Mouse (Mus musculus) liver, embryonic 11.5 days (tissue): ENCODE measurements at regions not wholly inside any gene's neighbourhood (a gene's known extent, or its start where the extent isn't known, plus 50 kb on each side); places are given as distances from the start of the nearest gene placed in this dataset.
"Not testable (repeated sequence)": the region's sequence is repeated elsewhere in the genome, so short reads cannot be mapped to it uniquely, and the experiment has no call there.

Experiments
- ATAC-seq: fragments of 200-750 bp; cut with Nextera tagmentation; replicated peaks from 2 replicates; pipeline ENCODE4 v1.8.0; 2017; ENCODE audit warnings: moderate number of reproducible peaks, mild to moderate bottlenecking, moderate TSS enrichment, moderate library complexity; ENCODE audit not compliant: low FRiP score
- DNase-seq: peaks from one replicate; pipeline ENCODE4 v3.0.0-alpha.2; 2017; ENCODE audit warnings: low spot score
- H3K27ac ChIP-seq: fragments of 300-500 bp; sonication (generic); 2 replicates; pipeline ENCODE4 v1.5.1; 2014; ENCODE audit warnings: mild to moderate bottlenecking, low read depth, low read length, control low read depth
- H3K27me3 ChIP-seq: fragments of 300-500 bp; sonication (generic); replicated peaks from 2 replicates; pipeline ENCODE4 v1.6.1; 2014; ENCODE audit warnings: low read length, mixed read lengths; ENCODE audit not compliant: control insufficient read depth, insufficient read depth
- H3K36me3 ChIP-seq: fragments of 300-500 bp; sonication (generic); 2 replicates; pipeline ENCODE4 v1.6.1; 2014; ENCODE audit warnings: mild to moderate bottlenecking, low read length, moderate library complexity, mixed read lengths; ENCODE audit not compliant: control insufficient read depth, insufficient read depth
- H3K4me1 ChIP-seq: fragments of 300-500 bp; sonication (generic); replicated peaks from 2 replicates; pipeline ENCODE4 v1.6.1; 2014; ENCODE audit warnings: low read length, mixed read lengths; ENCODE audit not compliant: control insufficient read depth, insufficient read depth
- H3K4me2 ChIP-seq: fragments of 300-500 bp; sonication (generic); 2 replicates; pipeline ENCODE4 v1.6.1; 2014; ENCODE audit warnings: mild to moderate bottlenecking, control low read depth, moderate library complexity
- H3K4me3 ChIP-seq: fragments of 300-500 bp; sonication (generic); 2 replicates; pipeline ENCODE4 v1.5.1; 2014; ENCODE audit warnings: low read depth, low read length, control low read depth
- H3K9ac ChIP-seq: fragments of 300-500 bp; sonication (generic); 2 replicates; pipeline ENCODE4 v1.6.1; 2014; ENCODE audit warnings: low read depth, low read length, control low read depth
- H3K9me3 ChIP-seq: fragments of 300-500 bp; sonication (generic); 2 replicates; pipeline ENCODE4 v1.6.1; 2016; ENCODE audit warnings: low read length, inconsistent platforms, mixed read lengths; ENCODE audit not compliant: control insufficient read depth
- WGBS: fragments of 180-500 bp; shearing (Covaris S2); extraction: QIAGEN DNeasy Blood & Tissue Kit; methylation state at CpG from one replicate; pipeline ENCODE4 v1.1.7; 2014; 5-methylcytosine and 5-hydroxymethylcytosine counted together

DNA sequence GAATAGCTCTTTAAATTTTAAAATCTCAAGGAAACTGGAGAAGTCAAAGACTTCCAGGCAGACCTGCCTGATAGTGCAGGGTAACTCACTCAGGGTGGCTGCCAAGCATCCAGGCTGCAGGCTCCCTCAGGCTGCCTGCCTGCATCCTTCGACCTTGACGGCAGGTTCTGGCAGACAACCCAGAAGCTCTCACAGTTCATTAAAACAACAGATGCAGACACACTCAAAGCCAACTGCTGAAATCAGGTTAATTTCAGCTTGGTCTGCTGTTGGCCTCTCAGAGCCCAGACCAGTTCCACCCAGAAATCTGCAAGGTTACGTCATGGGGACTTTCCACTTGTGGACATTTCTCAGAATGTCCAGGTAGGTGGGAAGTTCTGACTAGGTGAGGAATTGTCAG, 109.3 kb upstream of the Frmd4a start:
- WGBS: 84% methylated on average over 3 of the region's 3 CpGs
- H3K4me1 ChIP-seq: no peaks in the 10 kb centered on the region
- H3K9me3 ChIP-seq: no peaks in the 10 kb centered on the region
- H3K27ac ChIP-seq: no peak overlapping the region
- no peak for DNase-seq
- no peak overlapping the region for H3K4me2 ChIP-seq
- no peak overlapping the region for H3K9ac ChIP-seq
- ATAC-seq: no peak
- H3K4me3 ChIP-seq: no peak overlapping the region
- H3K27me3 ChIP-seq: no peaks in the 10 kb centered on the region
- no peaks in the 10 kb centered on the region for H3K36me3 ChIP-seq

DNA sequence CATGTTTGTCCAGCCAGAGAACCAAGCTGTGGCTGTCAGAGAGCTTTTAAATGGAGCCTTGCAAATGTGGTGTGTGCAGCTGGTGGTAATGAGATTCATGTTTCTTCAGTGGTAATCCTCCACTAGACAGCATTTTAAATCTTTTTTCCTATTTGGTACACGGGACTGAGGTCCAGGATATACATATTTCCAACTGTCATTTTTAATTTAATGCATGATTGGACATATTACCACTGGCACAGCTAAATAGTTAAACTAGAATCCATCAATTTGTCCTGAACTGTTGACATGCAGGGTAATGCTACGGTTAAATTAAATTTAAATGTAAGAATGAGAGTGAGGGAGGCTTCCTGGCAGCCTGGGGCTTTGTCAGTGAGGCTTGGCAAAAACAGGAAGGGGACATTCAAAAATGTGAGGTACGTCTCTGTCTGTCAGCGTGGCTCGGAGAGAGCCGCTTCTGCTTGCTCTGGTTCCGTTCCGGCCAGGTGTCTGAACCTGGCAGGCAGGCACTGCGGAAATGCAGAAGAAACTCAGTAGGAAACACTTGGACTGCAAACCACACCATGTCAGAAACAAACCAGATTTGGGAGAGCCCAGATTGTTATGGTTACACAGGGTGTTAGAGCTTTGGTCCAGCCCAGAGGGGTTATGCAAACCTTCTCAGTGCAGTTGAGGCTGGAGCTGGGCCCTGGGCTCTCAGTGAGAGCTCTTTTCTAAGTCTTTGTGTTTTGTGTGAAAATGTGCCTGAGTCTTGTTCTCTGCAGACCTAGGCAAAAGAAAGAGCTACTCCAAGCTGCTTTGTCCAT, 107.2 kb upstream of the Frmd4a start:
- no peaks in the 10 kb centered on the region for H3K9me3 ChIP-seq
- ATAC-seq: no peak
- 69% methylated on average over 9 of the region's 9 CpGs for WGBS
- H3K4me1 ChIP-seq: no peaks in the 10 kb centered on the region
- no peak overlapping the region for H3K4me3 ChIP-seq
- H3K36me3 ChIP-seq: no peaks in the 10 kb centered on the region
- no peak overlapping the region for H3K4me2 ChIP-seq
- no peak overlapping the region for H3K27ac ChIP-seq
- no peak for DNase-seq
- H3K27me3 ChIP-seq: no peaks in the 10 kb centered on the region
- no peak overlapping the region for H3K9ac ChIP-seq

DNA sequence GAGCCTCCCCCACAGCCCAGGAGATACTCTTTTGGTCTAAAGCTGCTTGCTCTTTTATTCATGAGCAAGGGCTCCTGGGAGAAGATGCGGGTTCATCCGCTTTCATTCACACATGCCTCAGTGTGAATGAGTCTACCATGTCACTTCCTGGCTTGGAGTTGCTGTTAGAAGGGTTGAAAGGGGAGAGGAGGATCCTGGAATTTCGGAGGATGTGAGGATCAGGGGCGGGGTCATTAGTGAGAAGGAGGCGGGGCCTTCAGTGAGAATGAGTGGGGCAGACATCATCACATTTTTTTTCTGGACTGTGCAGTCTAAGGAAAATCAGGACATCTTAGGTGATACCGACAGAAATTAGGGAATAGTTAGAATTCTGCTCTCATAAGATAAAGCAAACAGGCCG, 102.4 kb upstream of the Frmd4a start:
- Histone ChIP-seq H3K4me3 (no peak overlapping the region), H3K4me2 (no peak overlapping the region), H3K9me3 (no peaks in the 10 kb centered on the region), H3K4me1 (no peaks in the 10 kb centered on the region), H3K9ac (no peak overlapping the region), H3K36me3 (no peaks in the 10 kb centered on the region), H3K27me3 (no peaks in the 10 kb centered on the region), H3K27ac (no peak overlapping the region)
- 77% methylated on average over 7 of the region's 7 CpGs for WGBS
- DNase-seq (no peak), ATAC-seq (no peak)

DNA sequence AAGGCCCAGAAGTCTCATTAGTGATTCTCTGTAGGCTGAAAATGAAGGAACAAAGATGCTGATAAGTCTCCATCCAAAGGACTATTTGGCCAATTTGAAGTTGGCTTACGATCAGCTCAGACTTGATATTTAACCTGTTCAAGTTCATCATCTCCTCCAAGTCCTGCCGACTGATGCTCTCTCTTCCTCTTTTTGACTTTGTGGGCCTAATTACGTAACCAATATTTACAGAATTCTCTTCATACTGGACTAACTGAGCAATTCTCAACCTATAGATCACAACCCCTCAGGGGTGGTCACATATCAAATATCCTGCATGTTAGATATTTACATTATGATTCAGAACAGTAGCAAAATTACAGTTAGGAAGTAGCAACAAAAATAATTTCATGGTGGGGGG, 101.2 kb upstream of the Frmd4a start:
- H3K4me1 ChIP-seq: no peaks in the 10 kb centered on the region
- 79% methylated on average over 3 of the region's 3 CpGs for WGBS
- no peak overlapping the region for H3K27ac ChIP-seq
- no peaks in the 10 kb centered on the region for H3K36me3 ChIP-seq
- no peak overlapping the region for H3K9ac ChIP-seq
- no peaks in the 10 kb centered on the region for H3K9me3 ChIP-seq
- no peak overlapping the region for H3K4me2 ChIP-seq
- H3K27me3 ChIP-seq: no peaks in the 10 kb centered on the region
- no peak for ATAC-seq
- no peak overlapping the region for H3K4me3 ChIP-seq
- no peak for DNase-seq

DNA sequence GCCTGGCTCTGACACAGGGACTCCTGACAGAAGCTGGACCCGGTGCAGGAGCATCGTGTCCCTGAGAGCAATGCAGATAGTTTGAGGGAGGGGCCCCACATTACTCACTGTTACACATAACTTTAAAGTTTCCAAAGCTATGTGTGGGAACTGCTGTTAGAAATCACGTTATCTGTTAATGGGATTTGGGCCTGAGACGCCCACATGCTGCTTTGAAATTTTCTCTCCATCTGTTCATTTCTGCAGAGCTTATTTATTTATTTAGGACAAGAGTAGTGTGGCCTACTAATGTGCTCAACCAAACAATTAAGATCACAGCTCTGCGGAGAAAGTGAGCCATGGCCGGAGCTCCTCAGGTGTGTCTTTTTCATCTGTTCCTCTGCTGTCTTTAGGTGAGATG, 99.4 kb upstream of the Frmd4a start:
- WGBS: 75% methylated on average over 6 of the region's 6 CpGs
- Histone ChIP-seq H3K9ac (no peak overlapping the region), H3K4me1 (no peaks in the 10 kb centered on the region), H3K4me2 (no peak overlapping the region), H3K27me3 (no peaks in the 10 kb centered on the region), H3K27ac (no peak overlapping the region), H3K4me3 (no peak overlapping the region), H3K9me3 (no peaks in the 10 kb centered on the region), H3K36me3 (no peaks in the 10 kb centered on the region)
- DNase-seq (no peak), ATAC-seq (no peak)

DNA sequence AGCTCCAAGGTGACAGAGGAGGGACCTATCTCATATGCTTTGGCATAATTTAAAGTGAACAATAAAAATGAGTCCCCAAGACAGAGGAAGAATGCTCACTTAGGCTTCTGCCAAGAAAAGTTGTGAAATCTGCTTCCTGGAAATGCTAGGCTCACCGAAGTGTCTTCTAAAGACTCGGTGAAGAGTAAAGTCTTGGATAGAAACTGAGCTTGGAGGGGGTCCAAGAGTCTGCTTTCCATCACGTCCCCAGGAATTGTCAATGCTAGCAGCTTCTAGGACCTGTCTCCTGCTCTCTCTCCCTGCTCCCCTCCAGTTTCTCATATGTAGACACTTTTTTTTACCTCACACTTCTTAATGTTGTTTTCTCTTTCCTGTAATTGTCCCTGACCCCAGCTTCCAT, 97.6 kb upstream of the Frmd4a start:
- Histone ChIP-seq H3K4me2 (no peak overlapping the region), H3K36me3 (no peaks in the 10 kb centered on the region), H3K27me3 (no peaks in the 10 kb centered on the region), H3K4me3 (no peak overlapping the region), H3K9me3 (no peaks in the 10 kb centered on the region), H3K4me1 (no peaks in the 10 kb centered on the region), H3K27ac (no peak overlapping the region), H3K9ac (no peak overlapping the region)
- WGBS: 61% methylated on average over 3 of the region's 3 CpGs
- no peak for DNase-seq
- no peak for ATAC-seq

DNA sequence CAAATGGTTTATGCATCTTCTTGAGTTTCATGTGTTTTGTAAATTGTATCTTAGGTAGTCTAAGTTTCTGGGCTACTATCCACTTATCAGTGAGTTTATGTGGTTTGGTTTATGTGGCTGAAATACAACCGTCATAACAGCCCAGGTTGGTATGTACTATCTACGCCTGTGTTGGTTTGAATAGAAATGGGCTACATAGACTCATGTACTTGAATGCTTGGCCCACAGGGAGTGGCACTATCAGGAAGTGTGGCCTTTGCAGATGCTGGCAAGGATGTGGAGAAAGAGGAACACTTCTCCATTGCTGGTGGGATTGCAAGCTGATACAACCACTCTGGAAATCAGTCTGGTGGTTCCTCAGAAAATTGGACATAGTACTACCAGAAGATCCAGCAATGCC, 96.4 kb upstream of the Frmd4a start:
- not testable (repeated sequence) for ATAC-seq, H3K27ac ChIP-seq, DNase-seq, H3K27me3 ChIP-seq, H3K36me3 ChIP-seq, H3K9ac ChIP-seq, H3K4me3 ChIP-seq, H3K9me3 ChIP-seq, H3K4me1 ChIP-seq, H3K4me2 ChIP-seq
- 85% methylated on average over 2 of the region's 2 CpGs for WGBS

DNA sequence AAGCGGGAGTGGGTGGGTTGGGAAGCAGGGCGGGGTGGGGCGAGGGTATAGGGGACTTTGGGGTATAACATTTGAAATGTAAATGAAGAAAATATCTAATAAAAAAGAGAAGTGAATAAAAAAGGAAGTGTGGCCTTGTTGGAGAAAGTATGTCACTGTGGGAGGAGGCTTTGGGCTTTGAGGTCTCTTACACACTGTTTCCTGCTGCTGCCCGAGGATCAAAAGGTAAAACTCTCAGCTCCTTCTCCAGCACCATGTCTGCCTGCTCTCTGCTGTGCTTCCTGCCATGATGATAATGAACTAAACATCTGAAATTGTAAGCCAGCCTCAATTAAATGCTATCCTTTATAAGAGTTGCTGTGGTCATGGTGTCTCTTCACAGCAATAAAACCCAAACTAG, 94.8 kb upstream of the Frmd4a start:
- WGBS: 83% methylated on average over 4 of the region's 4 CpGs
- no peak overlapping the region for H3K9ac ChIP-seq
- no peak overlapping the region for H3K27ac ChIP-seq
- DNase-seq (no peak), ATAC-seq (no peak)
- H3K4me1 ChIP-seq: no peaks in the 10 kb centered on the region
- no peak overlapping the region for H3K4me2 ChIP-seq
- no peaks in the 10 kb centered on the region for H3K36me3 ChIP-seq
- H3K27me3 ChIP-seq: no peaks in the 10 kb centered on the region
- H3K9me3 ChIP-seq: no peaks in the 10 kb centered on the region
- H3K4me3 ChIP-seq: no peak overlapping the region

DNA sequence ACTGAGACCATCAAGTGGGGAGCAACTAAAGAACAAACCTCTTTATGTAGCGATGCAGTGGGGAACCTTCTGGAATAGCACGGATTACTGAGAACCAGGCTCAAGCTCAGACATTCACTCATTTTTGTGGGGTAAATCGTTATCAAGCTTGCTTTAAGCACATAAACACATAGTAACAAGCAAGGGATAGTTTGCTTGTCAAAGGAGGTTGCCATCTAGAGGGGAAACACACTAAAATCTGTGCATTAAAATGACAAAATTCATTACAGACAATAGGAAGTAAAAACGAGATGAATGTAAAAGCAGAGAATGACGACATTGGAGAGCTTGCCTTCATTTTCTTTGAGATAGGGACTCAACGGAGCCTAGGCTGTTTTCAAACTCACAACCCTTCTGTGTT, 92.8 kb upstream of the Frmd4a start:
- no peak overlapping the region for H3K4me3 ChIP-seq
- H3K36me3 ChIP-seq: no peaks in the 10 kb centered on the region
- no peaks in the 10 kb centered on the region for H3K27me3 ChIP-seq
- H3K27ac ChIP-seq: no peak overlapping the region
- no peak overlapping the region for H3K4me2 ChIP-seq
- H3K9ac ChIP-seq: no peak overlapping the region
- no peak for ATAC-seq
- 71% methylated on average over 6 of the region's 6 CpGs for WGBS
- H3K4me1 ChIP-seq: no peaks in the 10 kb centered on the region
- DNase-seq: no peak
- no peaks in the 10 kb centered on the region for H3K9me3 ChIP-seq
